Mouse (Mus musculus) layer of hippocampus, adult 18-20 months (tissue): ENCODE measurements around the gene Kirrel3. TPM values are rescaled to one million over a fixed set of nuclear protein-coding genes. Genes with fewer than 3 reads are reported as not detected.

Source experiments
- DNase-seq, 2 experiments: peaks; one replicate each; pipeline ENCODE4 v3.0.0; 2022; ENCODE audit warnings: low spot score in 2 of 2
- total RNA-seq, 2 experiments: library from RNA; stranded (reverse); gene quantifications; 2 replicates each; pipeline ENCODE4 v1.2.3; 2021

Kirrel3 gene
- total RNA-seq, 2 experiments from 2014 or later, result 45.7 to 54.8 TPM

GRCm38 (mm10) chr9:34498651-34499050 lies 13.0 kb downstream of the Kirrel3 start:
- DNase-seq, result peak; percentile 81 to 94

GRCm38 (mm10) chr9:34507164-34507563 lies 21.5 kb downstream of the Kirrel3 start:
- peak in 1 of 2 experiments; percentile 56 for DNase-seq

GRCm38 (mm10) chr9:34518861-34519260 lies 33.2 kb downstream of the Kirrel3 start:
- DNase-seq, result no peak

GRCm38 (mm10) chr9:34520234-34520950 lies 34.7 kb downstream of the Kirrel3 start:
- no peak for DNase-seq

GRCm38 (mm10) chr9:34525695-34526094 lies 40.0 kb downstream of the Kirrel3 start:
- DNase-seq, result no peak

GRCm38 (mm10) chr9:34538591-34539335 lies 53.1 kb downstream of the Kirrel3 start:
- DNase-seq, result peak; percentile 61 to 79

GRCm38 (mm10) chr9:34541908-34542307 lies 56.2 kb downstream of the Kirrel3 start:
- peak; percentile 22 to 64 for DNase-seq

- DNase-seq, result no peak
Observed at GRCm38 (mm10) chr9:34555699-34556098, 70.0 kb downstream of the Kirrel3 start.

- peak in 1 of 2 experiments; percentile 47 for DNase-seq
Observed at GRCm38 (mm10) chr9:34557846-34558245, 72.2 kb downstream of the Kirrel3 start.

GRCm38 (mm10) chr9:34558291-34558899 lies 72.7 kb downstream of the Kirrel3 start:
- DNase-seq, result peak in 1 of 2 experiments; percentile 57

GRCm38 (mm10) chr9:34559102-34559501 lies 73.4 kb downstream of the Kirrel3 start:
- no peak for DNase-seq

GRCm38 (mm10) chr9:34561281-34561680 lies 75.6 kb downstream of the Kirrel3 start:
- no peak for DNase-seq

GRCm38 (mm10) chr9:34562437-34563000 lies 76.8 kb downstream of the Kirrel3 start:
- DNase-seq, result no peak

- no peak for DNase-seq
Observed at GRCm38 (mm10) chr9:34573906-34574305, 88.2 kb downstream of the Kirrel3 start.

- DNase-seq, result peak; percentile 55 to 84
Observed at GRCm38 (mm10) chr9:34574611-34575010, 88.9 kb downstream of the Kirrel3 start.

GRCm38 (mm10) chr9:34579174-34579573 lies 93.5 kb downstream of the Kirrel3 start:
- DNase-seq, result no peak

- peak; percentile 38 to 77 for DNase-seq
Observed at GRCm38 (mm10) chr9:34580059-34580458, 94.4 kb downstream of the Kirrel3 start.

- no peak for DNase-seq
Observed at GRCm38 (mm10) chr9:34582496-34582895, 96.8 kb downstream of the Kirrel3 start.

GRCm38 (mm10) chr9:34585487-34585886 lies 99.8 kb downstream of the Kirrel3 start:
- DNase-seq, result no peak

- DNase-seq, result no peak
Observed at GRCm38 (mm10) chr9:34586080-34586479, 100.4 kb downstream of the Kirrel3 start.

GRCm38 (mm10) chr9:34589799-34590198 lies 104.1 kb downstream of the Kirrel3 start:
- DNase-seq, result no peak
